Mouse (Mus musculus): ENCODE measurements at regions not wholly inside any gene's neighbourhood (a gene's known extent, or its start where the extent isn't known, plus 50 kb on each side); places are given as distances from the start of the nearest gene placed in this dataset.

GRCm38 (mm10) chr2:48477336-48477735, 336.6 kb upstream of the Acvr2a start:
- no peak overlapping the region for H3K4me2 ChIP-seq (ENCODE audit: low read depth, severe bottlenecking)
- no peaks in the 10 kb centered on the region for H3K36me3 ChIP-seq (ENCODE audit: control insufficient read depth, insufficient read depth, low read length)
- no peaks in the 10 kb centered on the region for H3K9me3 ChIP-seq (ENCODE audit: control insufficient read depth, low read length)
- 0 out of 2 replicates have a peak, but pooled peaks cover 3% of the 10 kb centered on the region for H3K4me1 ChIP-seq (ENCODE audit: control insufficient read depth, insufficient read depth, low read length)
- no peaks in the 10 kb centered on the region for H3K27me3 ChIP-seq (ENCODE audit: control insufficient read depth, insufficient read depth, low read length)
- no peak overlapping the region for H3K27ac ChIP-seq (replicated peaks; ENCODE audit: low read depth, low read length)
- ATAC-seq (ENCODE audit: insufficient number of reproducible peaks, low FRiP score, low TSS enrichment, low read depth) (no peak), DNase-seq (ENCODE audit: low spot score) (no peak)
- no peak overlapping the region for H3K4me3 ChIP-seq (ENCODE audit: low read depth, low read length)
- WGBS = 88% methylated on average over 2 of the region's 2 CpGs
- no peak overlapping the region for H3K9ac ChIP-seq (ENCODE audit: low read length)

GRCm38 (mm10) chr2:48479601-48480000, 334.3 kb upstream of the Acvr2a start:
- Histone ChIP-seq H3K27me3 (ENCODE audit: control insufficient read depth, insufficient read depth, low read length) (no peaks in the 10 kb centered on the region), H3K36me3 (ENCODE audit: control insufficient read depth, insufficient read depth, low read length) (no peaks in the 10 kb centered on the region), H3K27ac (replicated peaks; ENCODE audit: low read depth, low read length) (no peak overlapping the region), H3K4me3 (ENCODE audit: low read depth, low read length) (no peak overlapping the region), H3K9me3 (ENCODE audit: control insufficient read depth, low read length) (no peaks in the 10 kb centered on the region), H3K4me1 (ENCODE audit: control insufficient read depth, insufficient read depth, low read length) (0 out of 2 replicates have a peak, but pooled peaks cover 3% of the 10 kb centered on the region), H3K4me2 (ENCODE audit: low read depth, severe bottlenecking) (no peak overlapping the region), H3K9ac (ENCODE audit: low read length) (no peak overlapping the region)
- 86% methylated on average over 1 of the region's 1 CpGs for WGBS
- ATAC-seq (ENCODE audit: insufficient number of reproducible peaks, low FRiP score, low TSS enrichment, low read depth) = no peak
- DNase-seq (ENCODE audit: low spot score) = no peak

GRCm38 (mm10) chr2:48480428-48481191, 333.3 kb upstream of the Acvr2a start:
- H3K36me3 ChIP-seq (ENCODE audit: control insufficient read depth, insufficient read depth, low read length) = no peaks in the 10 kb centered on the region
- ATAC-seq (ENCODE audit: insufficient number of reproducible peaks, low FRiP score, low TSS enrichment, low read depth) (no peak), DNase-seq (ENCODE audit: low spot score) (no peak)
- 0 out of 2 replicates have a peak, but pooled peaks cover 3% of the 10 kb centered on the region for H3K4me1 ChIP-seq (ENCODE audit: control insufficient read depth, insufficient read depth, low read length)
- no peak overlapping the region for H3K4me2 ChIP-seq (ENCODE audit: low read depth, severe bottlenecking)
- no peaks in the 10 kb centered on the region for H3K9me3 ChIP-seq (ENCODE audit: control insufficient read depth, low read length)
- H3K9ac ChIP-seq (ENCODE audit: low read length) = no peak overlapping the region
- no peak overlapping the region for H3K27ac ChIP-seq (replicated peaks; ENCODE audit: low read depth, low read length)
- WGBS = 76% methylated on average over 9 of the region's 9 CpGs
- H3K27me3 ChIP-seq (ENCODE audit: control insufficient read depth, insufficient read depth, low read length) = no peaks in the 10 kb centered on the region
- no peak overlapping the region for H3K4me3 ChIP-seq (ENCODE audit: low read depth, low read length)

GRCm38 (mm10) chr2:48481209-48481742, 332.6 kb upstream of the Acvr2a start:
- H3K4me1 ChIP-seq (ENCODE audit: control insufficient read depth, insufficient read depth, low read length) = 0 out of 2 replicates have a peak, but pooled peaks cover 3% of the 10 kb centered on the region
- H3K4me2 ChIP-seq (ENCODE audit: low read depth, severe bottlenecking) = no peak overlapping the region
- no peak overlapping the region for H3K4me3 ChIP-seq (ENCODE audit: low read depth, low read length)
- no peaks in the 10 kb centered on the region for H3K9me3 ChIP-seq (ENCODE audit: control insufficient read depth, low read length)
- ATAC-seq (ENCODE audit: insufficient number of reproducible peaks, low FRiP score, low TSS enrichment, low read depth) = 0 out of 2 replicates have a peak, but pooled peaks have one; percentile 51
- H3K36me3 ChIP-seq (ENCODE audit: control insufficient read depth, insufficient read depth, low read length) = no peaks in the 10 kb centered on the region
- 31% methylated on average over 12 of the region's 12 CpGs for WGBS
- H3K27ac ChIP-seq (replicated peaks; ENCODE audit: low read depth, low read length) = no peak overlapping the region
- no peak overlapping the region for H3K9ac ChIP-seq (ENCODE audit: low read length)
- peak; percentile 51 for DNase-seq (ENCODE audit: low spot score)
- H3K27me3 ChIP-seq (ENCODE audit: control insufficient read depth, insufficient read depth, low read length) = no peaks in the 10 kb centered on the region

GRCm38 (mm10) chr2:48493574-48493973, 320.3 kb upstream of the Acvr2a start:
- Histone ChIP-seq H3K4me3 (ENCODE audit: low read depth, low read length) (no peak overlapping the region), H3K4me1 (ENCODE audit: control insufficient read depth, insufficient read depth, low read length) (no peaks in the 10 kb centered on the region), H3K9ac (ENCODE audit: low read length) (no peak overlapping the region), H3K27me3 (ENCODE audit: control insufficient read depth, insufficient read depth, low read length) (no peaks in the 10 kb centered on the region), H3K27ac (replicated peaks; ENCODE audit: low read depth, low read length) (no peak overlapping the region), H3K36me3 (ENCODE audit: control insufficient read depth, insufficient read depth, low read length) (no peaks in the 10 kb centered on the region), H3K4me2 (ENCODE audit: low read depth, severe bottlenecking) (no peak overlapping the region), H3K9me3 (ENCODE audit: control insufficient read depth, low read length) (no peaks in the 10 kb centered on the region)
- WGBS = 45% methylated on average over 3 of the region's 3 CpGs
- no peak for ATAC-seq (ENCODE audit: insufficient number of reproducible peaks, low FRiP score, low TSS enrichment, low read depth)
- DNase-seq (ENCODE audit: low spot score) = no peak

GRCm38 (mm10) chr2:48494065-48494464, 319.8 kb upstream of the Acvr2a start:
- Histone ChIP-seq H3K4me1 (ENCODE audit: control insufficient read depth, insufficient read depth, low read length) (no peaks in the 10 kb centered on the region), H3K36me3 (ENCODE audit: control insufficient read depth, insufficient read depth, low read length) (no peaks in the 10 kb centered on the region), H3K4me2 (ENCODE audit: low read depth, severe bottlenecking) (no peak overlapping the region), H3K4me3 (ENCODE audit: low read depth, low read length) (no peak overlapping the region), H3K9me3 (ENCODE audit: control insufficient read depth, low read length) (no peaks in the 10 kb centered on the region), H3K27ac (replicated peaks; ENCODE audit: low read depth, low read length) (no peak overlapping the region), H3K9ac (ENCODE audit: low read length) (no peak overlapping the region), H3K27me3 (ENCODE audit: control insufficient read depth, insufficient read depth, low read length) (no peaks in the 10 kb centered on the region)
- WGBS = 23% methylated on average over 2 of the region's 2 CpGs
- no peak for ATAC-seq (ENCODE audit: insufficient number of reproducible peaks, low FRiP score, low TSS enrichment, low read depth)
- peak; percentile 47 for DNase-seq (ENCODE audit: low spot score)

- Histone ChIP-seq H3K4me1 (ENCODE audit: control insufficient read depth, insufficient read depth, low read length) (no peaks in the 10 kb centered on the region), H3K9me3 (ENCODE audit: control insufficient read depth, low read length) (no peaks in the 10 kb centered on the region), H3K27ac (replicated peaks; ENCODE audit: low read depth, low read length) (no peak overlapping the region), H3K27me3 (ENCODE audit: control insufficient read depth, insufficient read depth, low read length) (no peaks in the 10 kb centered on the region), H3K36me3 (ENCODE audit: control insufficient read depth, insufficient read depth, low read length) (no peaks in the 10 kb centered on the region), H3K4me3 (ENCODE audit: low read depth, low read length) (no peak overlapping the region), H3K4me2 (ENCODE audit: low read depth, severe bottlenecking) (no peak overlapping the region), H3K9ac (ENCODE audit: low read length) (no peak overlapping the region)
- ATAC-seq (ENCODE audit: insufficient number of reproducible peaks, low FRiP score, low TSS enrichment, low read depth) (no peak), DNase-seq (ENCODE audit: low spot score) (no peak)
- 73% methylated on average over 3 of the region's 3 CpGs for WGBS
These were observed 319.3 kb upstream of the Acvr2a start for GRCm38 (mm10) chr2:48494632-48495031.

GRCm38 (mm10) chr2:48498047-48498723, 315.7 kb upstream of the Acvr2a start:
- Histone ChIP-seq H3K27me3 (ENCODE audit: control insufficient read depth, insufficient read depth, low read length) (no peaks in the 10 kb centered on the region), H3K9me3 (ENCODE audit: control insufficient read depth, low read length) (no peaks in the 10 kb centered on the region), H3K4me3 (ENCODE audit: low read depth, low read length) (no peak overlapping the region), H3K36me3 (ENCODE audit: control insufficient read depth, insufficient read depth, low read length) (no peaks in the 10 kb centered on the region), H3K4me1 (ENCODE audit: control insufficient read depth, insufficient read depth, low read length) (no peaks in the 10 kb centered on the region), H3K4me2 (ENCODE audit: low read depth, severe bottlenecking) (no peak overlapping the region), H3K9ac (ENCODE audit: low read length) (no peak overlapping the region), H3K27ac (replicated peaks; ENCODE audit: low read depth, low read length) (no peak overlapping the region)
- 93% methylated on average over 5 of the region's 5 CpGs for WGBS
- no peak for DNase-seq (ENCODE audit: low spot score)
- ATAC-seq (ENCODE audit: insufficient number of reproducible peaks, low FRiP score, low TSS enrichment, low read depth) = no peak
